Mouse (Mus musculus): Measurements from ENCODE around the gene Mif4gd.

GRCm38 (mm10) chr11:115585573-115586100 is 27.1 kb downstream of the Mif4gd start:
- TF ChIP-seq GATA1 (IDR thresholded peaks at IDR 0.05; ENCODE audit: borderline replicate concordance, low read length): no peak
- TF ChIP-seq CTCF (IDR thresholded peaks at IDR 0.05; ENCODE audit: low read depth, low read length): no peak
- no peak for TF ChIP-seq GATA2 (IDR thresholded peaks at IDR 0.05; ENCODE audit: borderline replicate concordance, low read depth, low read length)

Data from G1E (cell line).